ENCODE assay signal across 23 mouse cellular contexts in genomic region chr13:15853022-15853566, GRCm38 (mm10).
"Had no signal": no experiment of that assay in that cellular context is flagged by ENCODE, and none has a peak within 500 bp of the region (broad histone marks: within the 10 kb centered on the region; RNA-seq: fewer than 3 reads in every experiment).

No protein-coding gene starts in this region.

- ATAC-seq: liver, embryonic 12.5 days; midbrain, embryonic 13.5 days had no signal

- H3K4me1 ChIP-seq: kidney, embryonic 15.5 days; limb, embryonic 12.5 days; limb, embryonic 15.5 days; liver, embryonic 12.5 days; liver, embryonic 15.5 days; megakaryocyte, embryonic 14.5 days; midbrain, embryonic 13.5 days had no signal

- H3K27me3 ChIP-seq: kidney, embryonic 15.5 days; limb, embryonic 12.5 days; limb, embryonic 15.5 days; liver, embryonic 12.5 days; liver, embryonic 15.5 days; megakaryocyte, embryonic 14.5 days; midbrain, embryonic 13.5 days had no signal

- H3K4me2 ChIP-seq: kidney, embryonic 15.5 days; limb, embryonic 12.5 days; limb, embryonic 15.5 days; liver, embryonic 12.5 days; liver, embryonic 15.5 days; midbrain, embryonic 13.5 days had no signal

- H3K36me3 ChIP-seq: kidney, embryonic 15.5 days; limb, embryonic 12.5 days; limb, embryonic 15.5 days; liver, embryonic 12.5 days; liver, embryonic 15.5 days; midbrain, embryonic 10.5 days; midbrain, embryonic 13.5 days had no signal

- H3K9ac ChIP-seq: kidney, embryonic 15.5 days; limb, embryonic 12.5 days; limb, embryonic 15.5 days; liver, embryonic 12.5 days; liver, embryonic 15.5 days; midbrain, embryonic 13.5 days had no signal

- DNase-seq: kidney, adult 11 months; kidney, adult 8-10 months; kidney, postnatal 10 days; kidney, postnatal 36 days; layer of hippocampus, postnatal 36 days; left cerebral cortex, postnatal 4 days; lung, adult 2 months; lung, postnatal 4 days; right cerebral cortex, adult 18-20 months; right cerebral cortex, postnatal 14 days; right cerebral cortex, postnatal 4 days; thymus, adult 2 months; thymus, postnatal 14 days; thymus, postnatal 4 days had no signal

- H3K4me3 ChIP-seq: kidney, embryonic 15.5 days; limb, embryonic 12.5 days; limb, embryonic 15.5 days; liver, embryonic 12.5 days; liver, embryonic 15.5 days; megakaryocyte, embryonic 14.5 days; midbrain, embryonic 10.5 days; midbrain, embryonic 13.5 days had no signal

- H3K27ac ChIP-seq: kidney, embryonic 15.5 days; limb, embryonic 12.5 days; limb, embryonic 15.5 days; liver, embryonic 12.5 days; liver, embryonic 15.5 days; midbrain, embryonic 10.5 days; midbrain, embryonic 13.5 days; stomach, postnatal 0 days had no signal

- H3K9me3 ChIP-seq: kidney, embryonic 15.5 days; limb, embryonic 12.5 days; limb, embryonic 15.5 days; liver, embryonic 12.5 days; liver, embryonic 15.5 days; megakaryocyte, embryonic 14.5 days; midbrain, embryonic 10.5 days; midbrain, embryonic 13.5 days had no signal
